In the genomic region with DNA sequence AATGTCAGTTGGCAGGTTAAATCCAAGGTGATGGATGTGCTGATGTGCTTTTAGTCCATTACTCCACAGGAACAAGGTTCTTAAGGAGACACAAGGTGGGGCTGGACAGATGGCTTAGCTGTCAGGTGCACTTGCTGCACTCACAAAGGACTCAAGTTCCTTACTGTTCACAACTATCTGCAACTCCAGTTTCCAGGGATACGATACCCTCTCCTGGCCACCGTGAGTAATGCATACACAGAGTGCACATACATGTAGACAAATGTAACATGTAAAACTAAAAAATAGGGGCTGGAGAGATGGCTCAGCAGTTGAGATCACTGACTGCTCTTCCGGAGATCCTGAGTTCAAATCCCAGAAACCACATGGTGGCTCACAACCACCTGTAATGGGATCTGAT, we compare ENCODE assay signal across 12 mouse cellular contexts. TPM values are rescaled to one million over a fixed set of nuclear protein-coding genes. Genes with fewer than 3 reads are reported as not detected.
DNase-seq lines count a peak whose midpoint lies in the region; ATAC-seq and TF ChIP-seq lines count a peak whose summit lies in the region.
"Had no signal": no experiment of that assay in that cellular context is flagged by ENCODE, and none has a peak within 500 bp of the region (broad histone marks: within the 10 kb centered on the region; RNA-seq: fewer than 3 reads in every experiment).

No protein-coding gene starts in this region.

- H3K4me2 ChIP-seq in CH12.LX (ENCODE audit: insufficient read depth, low read depth, poor library complexity, severe bottlenecking) = no peak overlapping the region

- H3K27ac ChIP-seq in layer of hippocampus, adult 2 months = no peak overlapping the region
- no peak overlapping the region for H3K27ac ChIP-seq in CH12.LX (ENCODE audit: insufficient read depth, low read depth)

- H3K79me2 ChIP-seq in CH12.LX (replicated peaks; ENCODE audit: control insufficient read depth, extremely low read depth, insufficient read depth, poor library complexity, severe bottlenecking) = no peaks in the 10 kb centered on the region

- H3K9me3 ChIP-seq in CH12.LX (replicated peaks; ENCODE audit: low read length) = peaks cover 5% of the 10 kb centered on the region

- H3K27me3 ChIP-seq in CH12.LX (replicated peaks) = no peaks in the 10 kb centered on the region

- in situ Hi-C loops in CH12.LX (cut with MboI; ENCODE audit: low pct_ligation_motif_present, low pct_unique_long_range_greater_than_20kb, low sequenced_read_pairs) = no loop called here

- peak; percentile 56 for DNase-seq in CD4-positive, CD25-positive, alpha-beta regulatory T cell, adult 2 months (ENCODE audit: low read depth, low spot score)
- DNase-seq in layer of hippocampus, adult 2 months (ENCODE audit: low spot score in 2 of 2) = no peak
- DNase-seq in layer of hippocampus, adult 8-10 months (ENCODE audit: low spot score in 2 of 2) = no peak
- peak; percentile 54 for DNase-seq in CH12.LX (ENCODE audit: extremely low read depth)
- peak; percentile 45 for DNase-seq in forelimb bud, embryonic 11.5 days (ENCODE audit: low read depth, low spot score)
- DNase-seq in layer of hippocampus, adult 11-12 months (ENCODE audit: low spot score) = no peak
- no peak for DNase-seq in c-Kit-positive CD71-positive TER-119-positive erythroid progenitor cells, embryonic 14.5 days (ENCODE audit: low spot score)
- DNase-seq: cerebellum, adult 2 months; heart, adult 11 months; midbrain, embryonic 14.5 days had no signal

- dilution Hi-C loops in CH12.LX (cut with MboI; ENCODE audit: extremely low pct_ligation_motif_present, extremely low pct_unique_long_range_greater_than_20kb, low sequenced_read_pairs) = loop anchor here (25.0 kb wide), 1 partner anchor 418 kb away; a partner anchor contains a TSS

- H3K36me3 ChIP-seq in CH12.LX (replicated peaks in 1 of 2; ENCODE audit: control insufficient read depth in 1 of 2, insufficient read depth in 1 of 2, low read length in 1 of 2) = no peaks in the 10 kb centered on the region

- TF ChIP-seq RAD21 in CH12.LX (IDR thresholded peaks at IDR 0.05; ENCODE audit: low read depth, low read length) = peak; percentile 74

- peak; percentile 59 for TF ChIP-seq CTCF in layer of hippocampus, adult 2 months (conservative IDR thresholded peaks at IDR 0.05)
- TF ChIP-seq CTCF in CH12.LX (conservative IDR thresholded peaks at IDR 0.05 in 1 of 2, IDR thresholded peaks at IDR 0.05 in 1 of 2; ENCODE audit: low read depth in 2 of 2, low read length in 2 of 2) = peak; percentile 38 to 69; a peak in 3 of 4 replicates

- no peak for TF ChIP-seq POLR2A in CH12.LX (IDR thresholded peaks at IDR 0.05; ENCODE audit: low read depth, low read length)

- no peak overlapping the region for H3K4me3 ChIP-seq in layer of hippocampus, adult 2 months
- H3K4me3 ChIP-seq in CH12.LX (replicated peaks in 1 of 3; ENCODE audit: low read depth in 2 of 3, low read length in 2 of 3, poor library complexity in 1 of 3) = no peak overlapping the region

- H3K9ac ChIP-seq in CH12.LX (ENCODE audit: insufficient read depth, low read depth) = no peak overlapping the region

- no peak for TF ChIP-seq EP300 in CH12.LX (IDR thresholded peaks at IDR 0.05; ENCODE audit: low read length)

- peaks cover 9 to 59% of the 10 kb centered on the region in 2 experiments for H3K4me1 ChIP-seq in CH12.LX (ENCODE audit: control insufficient read depth in 1 of 2, insufficient read depth in 2 of 2)

- ATAC-seq in CD4-positive, CD25-positive, alpha-beta regulatory T cell, adult 4 months = no peak
- ATAC-seq: hindbrain, embryonic 16.5 days had no signal

TF ChIP-seq in CH12.LX, 34 proteins besides CTCF, POLR2A, EP300 and RAD21:
- TF ChIP-seq SMC3 (IDR thresholded peaks at IDR 0.05; ENCODE audit: low read depth, low read length) = peak; percentile 70
- TF ChIP-seq JUND (conservative IDR thresholded peaks at IDR 0.05; ENCODE audit: low read depth, low read length) = no peak

RNA-seq across cellular contexts. Expression of a gene that starts 40.3 kb away (rescaled TPM):
- polyA plus RNA-seq in CD4-positive, CD25-positive, alpha-beta regulatory T cell, adult 4 months (2017; shearing (Covaris generic)) = 10 to 100 TPM; 28.5 to 80.4 TPM
- total RNA-seq in layer of hippocampus, adult 2 months (2021) = 100 to 1,000 TPM; 209 to 214 TPM
- 100 to 1,000 TPM; 187 to 204 (median 195) TPM for total RNA-seq in layer of hippocampus, adult 8-10 months (2022)
- 337 and 394 TPM in 2 replicates for total RNA-seq in CH12.LX (2012; rRNA removed)
- total RNA-seq in CH12.LX (2014; rRNA removed) = 130 and 151 TPM in 2 replicates
- 513 TPM in 2 replicates for polyA plus RNA-seq in CH12.LX (2012; ENCODE audit: insufficient read length, low read depth)

Comparison
In these comparisons a context has a peak if more than half of its experiments do, and no peak if none do; other contexts are left out.
1. DNase-seq: peak in CD4-positive, CD25-positive, alpha-beta regulatory T cell, adult 2 months (single experiment), CH12.LX (single experiment) and forelimb bud, embryonic 11.5 days (single experiment); none in layer of hippocampus, adult 2 months (0 of 2), layer of hippocampus, adult 8-10 months (0 of 2), layer of hippocampus, adult 11-12 months (single experiment) and c-Kit-positive CD71-positive TER-119-positive erythroid progenitor cells, embryonic 14.5 days (single experiment).